Mouse (Mus musculus): ENCODE measurements at regions not wholly inside any gene's neighbourhood (a gene's known extent, or its start where the extent isn't known, plus 50 kb on each side); places are given as distances from the start of the nearest gene placed in this dataset.

- TF ChIP-seq GATA1 (IDR thresholded peaks at IDR 0.05; ENCODE audit: low read length): no peak
- TF ChIP-seq TAL1 (IDR thresholded peaks at IDR 0.05; ENCODE audit: low read length): no peak
These were observed 163.5 kb upstream of the Prdm1 start for GRCm38 (mm10) chr10:44691590-44692327.
